Mouse (Mus musculus): ENCODE measurements around the gene Gm2663.
"Not testable (repeated sequence)": the region's sequence is repeated elsewhere in the genome, so short reads cannot be mapped to it uniquely, and the experiment has no call there.

Gene Gm2663
- long read RNA-seq, experiment 1: 0 reads
- long read RNA-seq, experiment 2: 0 reads

DNA sequence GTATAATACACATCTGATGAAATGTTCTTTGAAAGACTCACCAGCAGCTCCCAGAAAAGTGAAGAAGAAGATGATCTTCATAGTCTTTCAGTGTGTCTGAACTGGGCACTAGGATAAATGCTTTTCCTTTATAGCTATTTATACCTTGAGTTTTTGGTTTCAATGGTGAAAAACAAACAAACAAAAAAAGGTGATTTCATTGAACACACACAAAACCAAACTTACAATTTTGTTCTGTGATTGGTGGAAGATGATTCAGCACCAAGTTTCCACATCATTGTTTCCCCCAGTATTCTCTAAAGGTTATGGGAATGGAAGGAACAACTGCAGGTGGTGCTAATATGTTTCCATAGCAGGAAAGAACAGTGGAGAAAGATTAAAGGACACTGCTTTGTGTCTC is at the start of gene Gm2663:
TSS of gene Gm2663 (minus strand) at position 101 of the 400 bp plus-strand sequence.
- intact Hi-C loops (cut with DNase I): not testable (repeated sequence)

DNA sequence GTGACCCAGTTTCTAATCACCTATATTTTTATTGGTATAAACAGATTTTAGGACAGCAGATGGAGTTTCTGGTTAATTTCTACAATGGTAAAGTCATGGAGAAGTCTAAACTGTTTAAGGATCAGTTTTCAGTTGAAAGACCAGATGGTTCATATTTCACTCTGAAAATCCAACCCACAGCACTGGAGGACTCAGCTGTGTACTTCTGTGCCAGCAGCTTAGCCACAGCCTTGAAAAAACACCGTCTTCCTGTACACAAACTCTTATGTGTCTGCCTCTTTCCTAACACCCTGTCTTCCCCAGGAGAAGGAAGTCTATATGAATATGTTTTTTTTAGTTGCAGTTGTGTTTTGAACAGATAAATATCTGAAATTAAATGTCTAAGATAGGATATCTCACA is 49.3 kb upstream of the Gm2663 start:
- intact Hi-C loops (cut with DNase I): no loop called here

DNA sequence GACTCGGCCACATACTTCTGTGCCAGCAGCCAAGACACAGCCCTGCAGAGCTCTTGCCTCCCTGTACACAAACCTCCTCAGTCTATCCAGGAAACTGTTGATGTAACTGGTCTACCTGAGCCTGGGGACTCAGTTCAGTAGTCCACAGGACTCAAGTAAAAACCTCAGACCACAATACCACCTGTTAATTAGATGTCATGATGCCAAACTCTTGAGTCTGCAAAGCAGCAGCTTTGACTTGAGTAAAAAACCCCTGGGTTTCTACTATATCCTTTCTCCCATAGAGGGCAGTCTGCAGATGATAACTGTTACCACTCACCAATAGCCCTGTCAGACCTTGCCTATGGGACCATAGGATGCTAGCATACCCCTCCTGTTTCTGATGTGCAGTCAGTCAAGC is 48.7 kb upstream of the Gm2663 start:
- intact Hi-C loops (cut with DNase I): no loop called here

DNA sequence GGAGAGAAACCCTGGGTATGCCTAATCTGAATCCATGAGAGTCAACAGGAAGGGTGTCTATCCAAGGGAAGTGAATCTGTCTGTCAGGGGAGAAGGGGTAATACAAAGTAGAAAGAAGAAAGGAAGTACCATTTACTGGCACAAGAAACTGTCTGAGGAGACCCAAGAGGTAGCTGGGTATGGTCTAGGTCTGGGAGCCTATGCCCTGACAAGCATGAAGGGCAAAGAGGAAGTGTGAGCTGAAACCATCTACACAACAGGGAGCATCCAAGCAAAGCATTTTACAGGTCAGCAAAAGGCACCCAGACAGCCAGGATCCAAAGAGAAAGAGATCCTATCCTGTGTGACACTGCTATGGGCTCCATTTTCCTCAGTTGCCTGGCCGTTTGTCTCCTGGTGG is 47.9 kb upstream of the Gm2663 start:
- intact Hi-C loops (cut with DNase I): no loop called here

DNA sequence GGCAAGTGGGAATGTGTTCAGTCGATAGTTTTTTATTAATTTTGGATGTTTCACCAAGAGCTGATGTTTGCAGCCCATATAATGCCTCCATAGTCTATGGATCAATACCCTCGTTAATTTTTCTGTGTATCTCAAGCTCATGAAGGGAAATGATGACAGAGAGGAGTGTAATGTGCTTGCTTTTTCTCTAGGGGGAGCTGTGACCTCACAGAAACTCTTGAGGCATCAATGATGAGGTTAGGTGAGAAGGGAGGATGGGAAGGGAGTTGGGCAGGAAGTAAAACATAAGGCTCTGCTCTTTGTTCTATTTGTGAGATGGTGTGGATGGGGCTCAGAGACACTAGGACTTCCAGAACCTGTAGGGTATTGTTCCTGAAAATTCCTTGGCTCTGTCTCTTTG is 47.3 kb upstream of the Gm2663 start:
- intact Hi-C loops (cut with DNase I): no loop called here

DNA sequence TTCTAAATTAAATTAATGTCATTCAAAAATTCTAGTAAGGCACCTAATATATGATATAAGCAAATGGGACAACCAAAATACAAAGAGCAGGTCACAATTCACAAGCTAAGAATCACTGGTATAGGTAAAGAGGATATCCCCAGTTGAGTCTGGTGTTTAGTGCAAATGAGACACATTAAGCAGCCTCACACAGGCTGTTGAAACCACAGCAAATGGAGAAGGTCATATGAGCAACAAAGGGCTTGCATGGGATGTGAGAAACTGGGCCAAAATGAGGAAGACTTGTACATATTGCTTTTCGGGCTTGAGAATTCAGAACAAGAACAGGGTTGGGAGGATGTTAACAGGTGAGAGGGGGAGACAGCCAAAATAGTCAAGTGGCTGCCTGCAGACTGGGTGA is 45.5 kb upstream of the Gm2663 start:
- intact Hi-C loops (cut with DNase I): no loop called here

DNA sequence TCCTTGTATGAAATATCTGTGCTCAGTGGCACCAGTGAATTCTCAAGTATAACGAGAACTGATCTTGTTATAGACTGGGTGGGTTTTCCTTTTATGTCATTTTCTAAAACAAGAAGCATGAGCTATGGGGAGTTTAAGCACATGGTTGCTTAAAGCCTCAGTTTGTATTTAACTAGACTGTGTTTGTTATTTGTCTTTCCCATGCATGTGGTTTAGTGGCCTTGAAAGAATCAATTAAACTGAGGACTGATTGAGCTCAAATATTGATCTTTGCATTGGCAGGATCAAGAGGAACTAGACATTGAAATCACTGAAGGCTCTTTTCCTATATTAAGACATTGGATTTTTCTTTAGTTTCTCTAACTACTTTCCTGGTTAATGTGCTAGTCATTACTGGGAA is 45.0 kb upstream of the Gm2663 start:
- intact Hi-C loops (cut with DNase I): no loop called here

DNA sequence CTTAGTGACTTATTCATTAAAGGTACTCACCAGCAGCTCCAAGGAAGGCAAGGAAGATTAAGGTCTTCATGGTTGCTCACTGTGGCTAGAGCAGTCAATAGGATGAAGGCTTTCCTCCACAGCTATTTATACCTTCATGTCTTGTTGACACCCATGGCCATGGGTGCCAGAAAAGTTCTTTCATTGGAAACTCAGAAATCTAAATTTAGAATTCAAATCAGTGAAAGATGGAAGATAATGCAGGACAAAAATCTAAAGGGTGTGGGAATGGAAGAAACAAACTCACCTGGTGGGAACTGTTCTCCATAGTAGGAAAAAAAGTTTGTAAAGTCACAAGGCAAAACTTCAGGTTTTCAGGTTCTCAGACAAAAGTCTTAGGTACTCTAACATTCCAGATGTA is 36.1 kb upstream of the Gm2663 start, which contains the start of gene 2210010C04Rik:
TSS of gene 2210010C04Rik (minus strand) at position 101 of the 400 bp plus-strand sequence.
- intact Hi-C loops (cut with DNase I): no loop called here

DNA sequence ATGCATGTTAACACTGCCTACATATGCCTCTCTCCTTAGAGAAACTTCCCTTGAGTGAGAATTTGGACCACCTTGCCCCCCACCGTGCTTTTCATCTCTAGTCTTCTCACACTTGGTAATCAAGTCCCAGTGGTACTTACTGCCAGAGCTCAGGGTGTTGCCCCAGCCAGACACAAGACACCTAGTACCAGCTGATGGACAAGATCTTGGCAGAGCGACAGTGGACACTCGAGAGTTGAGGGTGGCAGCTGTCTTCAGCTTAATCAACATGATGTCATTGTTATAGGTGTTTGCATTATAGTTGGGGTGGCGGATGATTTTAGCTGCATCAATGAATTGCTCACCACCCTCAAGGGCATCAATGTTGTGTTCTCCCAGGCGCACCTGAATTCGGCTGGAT is 33.5 kb upstream of the Gm2663 start:
- intact Hi-C loops (cut with DNase I): no loop called here

DNA sequence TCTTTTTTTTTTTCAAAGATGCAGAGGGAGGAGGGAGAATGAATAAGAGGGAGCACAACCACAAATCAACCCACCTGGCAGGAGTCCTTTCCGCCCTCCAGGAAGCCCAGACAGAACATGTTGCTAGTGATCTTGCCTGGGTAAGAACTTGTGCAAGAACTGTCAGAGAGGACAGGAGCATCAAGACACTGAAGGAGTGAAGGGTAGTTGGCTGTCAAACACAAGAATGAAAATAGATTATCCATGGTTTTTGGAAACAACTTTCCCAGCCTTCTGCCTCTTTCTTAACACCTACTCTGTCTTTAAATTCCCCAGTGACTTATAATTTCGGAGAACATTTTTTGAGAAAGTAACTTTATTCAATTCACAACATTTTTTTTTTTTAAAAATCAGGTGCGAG is 33.0 kb upstream of the Gm2663 start:
- intact Hi-C loops (cut with DNase I): no loop called here

DNA sequence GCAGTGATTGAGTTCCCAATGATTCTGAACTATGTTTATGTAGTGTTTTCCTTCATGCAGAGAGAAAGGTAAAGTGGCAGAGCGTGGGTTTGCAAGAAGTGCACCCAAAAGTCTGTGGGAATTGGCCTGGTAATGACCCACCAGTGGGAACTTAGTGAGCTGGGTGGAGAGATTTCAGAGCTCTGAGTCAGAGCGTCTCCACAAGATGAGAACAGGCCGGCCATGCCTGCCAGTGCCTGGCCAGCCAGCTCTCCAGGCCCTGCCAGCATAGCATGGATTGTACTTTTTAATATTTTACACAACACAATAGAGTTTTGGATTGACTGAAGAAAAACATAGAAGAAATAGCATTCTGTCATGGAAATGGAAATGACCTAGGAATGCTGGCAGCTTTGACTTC is 31.5 kb upstream of the Gm2663 start:
- intact Hi-C loops (cut with DNase I): no loop called here

DNA sequence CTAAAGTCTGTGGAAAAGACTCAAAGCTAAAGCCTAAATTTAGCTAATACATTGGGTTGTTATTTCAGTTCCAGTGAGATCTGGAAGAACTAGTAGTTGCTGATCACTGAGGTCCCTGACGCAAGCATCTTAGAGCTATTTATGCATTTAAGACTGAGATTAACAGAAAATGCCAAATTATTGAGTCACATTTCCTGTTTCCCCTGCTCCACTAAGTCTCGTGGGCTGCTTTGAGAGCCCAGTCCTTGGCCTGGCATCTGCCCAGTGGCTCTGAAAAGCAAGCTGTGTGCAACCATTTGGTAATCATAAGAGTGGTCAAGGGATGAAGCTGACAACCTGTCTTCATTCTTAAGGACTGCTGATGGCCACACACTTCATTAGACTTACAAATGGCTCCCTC is 27.8 kb upstream of the Gm2663 start:
- intact Hi-C loops (cut with DNase I): no loop called here

DNA sequence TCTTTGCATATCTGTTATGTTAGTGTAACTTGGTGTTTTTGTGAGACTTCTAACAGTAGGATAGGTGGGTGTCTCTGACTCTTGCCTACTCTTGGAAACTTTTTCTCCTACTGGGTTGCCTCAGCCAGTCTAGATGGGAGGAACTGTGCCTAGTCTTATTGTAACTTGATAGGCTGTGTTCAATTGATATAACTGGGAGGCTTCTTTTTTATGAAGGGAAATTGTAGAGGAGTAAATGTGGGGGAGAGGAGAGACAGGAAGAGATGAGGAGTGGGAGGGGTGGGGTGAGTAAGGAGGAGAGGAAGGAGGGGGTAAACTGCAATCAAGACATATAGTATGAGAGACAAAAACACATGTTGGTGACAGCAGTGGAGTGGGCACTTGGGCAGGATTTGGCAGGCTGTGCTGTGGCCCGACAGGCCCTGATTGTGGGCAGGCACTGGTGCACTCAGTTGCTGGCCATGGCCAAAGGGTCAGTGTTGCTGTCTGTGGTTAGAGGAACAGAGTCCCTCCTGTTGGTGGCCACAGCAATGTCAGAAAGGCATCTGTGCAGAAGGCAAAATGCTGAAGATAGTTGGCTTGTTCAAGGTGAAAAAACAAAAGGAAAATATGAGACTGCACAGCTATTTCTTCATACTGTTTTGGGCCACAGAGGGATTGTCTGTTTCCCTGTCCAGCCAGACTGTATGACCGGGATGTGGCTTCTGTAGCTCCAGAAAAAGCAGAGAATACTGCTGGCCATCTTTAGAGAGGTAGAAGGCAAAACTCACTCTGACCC is 26.8 kb upstream of the Gm2663 start:
- intact Hi-C loops (cut with DNase I): no loop called here

DNA sequence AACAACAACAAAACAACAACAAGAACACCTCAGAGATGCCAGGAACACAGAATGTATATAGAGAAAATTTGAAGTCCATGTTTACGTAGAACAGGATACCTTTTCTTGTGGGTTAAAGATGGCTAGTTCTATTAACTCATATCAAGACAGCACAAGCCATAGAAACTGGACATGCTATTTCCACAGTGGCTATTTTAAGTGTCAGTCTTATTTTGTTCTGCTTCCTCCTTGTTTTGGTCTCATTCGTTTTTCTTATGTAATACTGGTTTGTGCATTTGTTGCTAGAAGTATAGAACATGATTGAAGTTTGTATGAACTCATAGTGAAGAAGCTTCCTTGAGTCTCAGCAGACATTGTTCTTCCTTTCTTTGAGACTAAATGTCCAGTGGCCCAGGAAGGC is 19.9 kb upstream of the Gm2663 start:
- intact Hi-C loops (cut with DNase I): no loop called here

DNA sequence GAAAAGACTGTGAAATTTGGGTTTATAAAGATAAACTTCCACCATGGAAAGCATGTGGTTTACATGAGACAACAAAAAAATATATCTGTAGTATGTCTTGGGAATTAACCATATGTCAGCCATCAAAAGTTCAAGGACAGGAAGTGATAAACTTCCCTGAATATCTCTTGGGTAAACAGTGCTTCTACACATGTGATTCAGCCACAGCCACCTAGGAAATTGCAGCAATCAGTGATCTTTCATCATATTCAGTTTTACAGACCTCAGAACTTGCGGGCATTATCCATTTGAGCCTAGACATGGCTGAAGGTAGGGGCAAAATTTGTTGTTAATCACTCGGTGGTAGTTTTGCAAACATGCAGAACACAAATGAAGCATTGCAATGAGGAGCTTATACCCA is 19.4 kb upstream of the Gm2663 start:
- intact Hi-C loops (cut with DNase I): no loop called here

DNA sequence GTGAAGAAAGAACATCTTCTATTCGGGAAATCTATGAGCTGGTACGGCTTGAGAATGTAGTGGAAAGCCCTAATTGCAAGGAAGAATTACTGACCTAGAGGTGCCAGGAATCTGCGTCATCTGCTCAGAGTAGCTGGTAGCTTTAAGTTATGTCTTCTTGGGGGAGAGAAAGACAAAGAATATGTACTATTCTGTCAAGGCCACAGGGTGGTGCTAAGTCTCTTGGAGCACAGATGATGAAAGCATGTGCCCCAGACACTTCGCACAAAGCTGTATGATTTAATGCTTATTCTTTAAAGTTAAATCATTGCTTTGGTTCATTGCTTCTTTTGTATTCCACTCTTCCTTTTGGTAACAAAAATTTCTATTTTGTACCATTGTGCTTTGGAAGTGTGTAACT is 15.8 kb upstream of the Gm2663 start:
- intact Hi-C loops (cut with DNase I): no loop called here

DNA sequence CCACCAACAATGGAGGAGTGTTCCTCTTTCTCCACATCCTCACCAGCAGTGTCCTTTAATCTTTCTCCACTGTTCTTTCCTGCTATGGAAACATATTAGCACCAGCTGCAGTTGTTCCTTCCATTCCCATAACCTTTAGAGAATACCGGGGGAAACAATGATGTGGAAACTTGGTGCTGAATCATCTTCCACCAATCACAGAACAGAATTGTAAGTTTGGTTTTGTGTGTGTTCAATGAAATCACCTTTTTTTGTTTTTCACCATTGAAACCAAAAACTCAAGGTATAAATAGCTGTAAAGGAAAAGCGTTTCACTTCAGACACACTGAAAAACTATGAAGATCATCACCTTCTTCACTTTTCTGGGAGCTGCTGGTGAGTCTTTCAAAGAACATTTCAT is 34.8 kb downstream of the Gm2663 start, which contains the start of gene 1810009J06Rik:
TSS of gene 1810009J06Rik (plus strand) at position 301 of the 400 bp plus-strand sequence.
- intact Hi-C loops (cut with DNase I): not testable (repeated sequence)

DNA sequence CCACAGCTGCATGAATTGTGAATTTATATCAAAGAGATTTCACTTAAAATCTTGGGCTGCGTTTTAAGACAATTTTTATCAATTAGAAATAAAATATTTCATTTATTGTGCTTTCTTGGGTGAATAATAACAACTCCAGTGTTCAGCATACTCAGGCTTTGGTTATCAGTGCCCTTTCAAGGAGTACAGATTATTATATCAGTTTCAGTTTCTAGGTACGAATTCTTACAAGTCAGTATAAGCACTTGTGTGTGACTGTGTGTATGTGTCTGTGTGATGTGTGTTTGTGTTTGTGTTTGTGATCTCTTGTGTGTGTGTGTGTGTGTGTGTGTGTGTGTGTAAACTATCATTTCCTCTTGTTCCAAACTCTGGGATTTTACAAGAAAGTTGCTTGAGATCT is 45.6 kb downstream of the Gm2663 start:
- intact Hi-C loops (cut with DNase I): no loop called here

DNA sequence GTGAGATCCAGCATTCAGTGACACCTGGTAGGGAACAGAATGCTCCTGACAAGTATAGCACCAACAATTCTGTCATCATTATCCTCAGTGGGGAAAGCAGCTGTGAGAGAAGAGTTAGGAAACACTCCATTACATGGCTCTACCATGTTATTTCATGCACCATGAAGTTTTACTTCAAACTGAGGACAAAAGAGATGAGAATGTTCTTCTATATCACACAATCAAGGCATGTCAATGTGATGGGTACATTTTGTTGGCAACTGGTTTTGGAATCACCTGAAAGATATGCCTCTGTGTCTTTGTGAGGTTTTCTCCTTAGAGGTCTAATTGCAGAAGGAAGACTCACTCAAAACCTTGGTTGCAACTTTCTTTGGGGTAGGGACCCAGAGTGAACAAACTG is 47.5 kb downstream of the Gm2663 start, which contains the start of gene Gm4744:
TSS of gene Gm4744 (minus strand) at position 101 of the 400 bp plus-strand sequence.
- intact Hi-C loops (cut with DNase I): no loop called here

Measured in adrenal gland (tissue).